Mouse (Mus musculus) C2C12 (cell line): ENCODE data around the gene Mtr.

ENCODE experiments used
- CTCF ChIP-seq: IDR thresholded peaks from one replicate; pipeline ENCODE4 v1.5.1; 2011; ENCODE audit not compliant: control insufficient read depth, insufficient read depth, insufficient read length
- MYOD1 ChIP-seq: IDR thresholded peaks from one replicate; pipeline ENCODE4 v1.6.1; 2011; ENCODE audit warnings: low read depth; ENCODE audit not compliant: control insufficient read depth, insufficient read length
- MYOG ChIP-seq: IDR thresholded peaks from one replicate; pipeline ENCODE4 v1.6.1; 2011; ENCODE audit not compliant: control insufficient read depth, insufficient read length; ENCODE audit errors: extremely low read depth

GRCm38 (mm10) chr13:12214922-12215321, 43.0 kb downstream of the Mtr start:
- no peak for TF ChIP-seq CTCF
- TF ChIP-seq MYOG: no peak
- TF ChIP-seq MYOD1: no peak
